Mouse (Mus musculus): Measurements from ENCODE around the gene Cog2. TPM values are rescaled to one million over a fixed set of nuclear protein-coding genes. Genes with fewer than 3 reads are reported as not detected.

The Cog2 gene
- polyA plus RNA-seq, 2 experiments: 36.1 to 40.5 TPM

DNA sequence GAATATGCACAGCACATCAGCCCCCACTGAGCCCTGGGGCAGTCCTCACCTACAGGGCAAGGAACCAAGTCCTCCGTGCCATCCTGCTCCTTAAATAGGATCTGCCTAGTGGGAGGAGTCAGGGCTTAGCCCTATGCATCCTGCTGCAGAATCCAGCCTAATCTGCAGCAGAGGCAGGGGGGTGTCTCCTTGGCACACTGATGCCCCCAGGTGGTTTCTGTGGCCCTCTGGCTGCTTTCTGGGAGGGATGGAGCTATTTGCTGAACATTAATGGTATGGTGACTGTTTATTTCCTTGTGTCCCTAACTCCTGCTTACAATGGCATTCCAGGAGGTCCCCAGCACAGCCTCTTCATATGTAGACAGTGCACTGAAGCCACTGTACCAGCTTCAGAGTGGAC lies 27.6 kb downstream of the Cog2 start:
- WGBS: 72% methylated on average over 1 of the region's 1 CpGs
- ATAC-seq (ENCODE audit: low FRiP score, low read depth): no peak
- Histone ChIP-seq H3K9me3 (ENCODE audit: control insufficient read depth, low read length) (no peaks in the 10 kb centered on the region), H3K4me3 (replicated peaks; ENCODE audit: low read length) (no peak overlapping the region), H3K36me3 (ENCODE audit: control insufficient read depth, insufficient read depth, low read length) (peaks cover 92% of the 10 kb centered on the region), H3K4me1 (ENCODE audit: control insufficient read depth, insufficient read depth, low read length) (no peaks in the 10 kb centered on the region), H3K4me2 (replicated peaks; ENCODE audit: low read depth, low read length, severe bottlenecking) (no peak overlapping the region), H3K27me3 (ENCODE audit: control insufficient read depth, insufficient read depth, low read length) (no peaks in the 10 kb centered on the region), H3K9ac (ENCODE audit: low read depth, low read length, severe bottlenecking) (no peak overlapping the region), H3K27ac (replicated peaks; ENCODE audit: low read depth, low read length) (no peak overlapping the region)
- no peak for DNase-seq (ENCODE audit: low spot score)
- no peak for TF ChIP-seq POLR2A (IDR thresholded peaks at IDR 0.05; ENCODE audit: borderline replicate concordance, extremely low read depth, insufficient read depth, insufficient read length)

GRCm38 (mm10) chr8:124551011-124551661 lies 30.6 kb downstream of the Cog2 start:
- no peak overlapping the region for H3K4me2 ChIP-seq (replicated peaks; ENCODE audit: low read depth, low read length, severe bottlenecking)
- DNase-seq (ENCODE audit: low spot score) (no peak), ATAC-seq (ENCODE audit: low FRiP score, low read depth) (no peak)
- H3K27ac ChIP-seq (replicated peaks; ENCODE audit: low read depth, low read length): no peak overlapping the region
- 92% methylated on average over 15 of the region's 15 CpGs for WGBS
- no peak overlapping the region for H3K4me3 ChIP-seq (replicated peaks; ENCODE audit: low read length)
- no peaks in the 10 kb centered on the region for H3K9me3 ChIP-seq (ENCODE audit: control insufficient read depth, low read length)
- peaks cover 63% of the 10 kb centered on the region for H3K36me3 ChIP-seq (ENCODE audit: control insufficient read depth, insufficient read depth, low read length)
- no peaks in the 10 kb centered on the region for H3K27me3 ChIP-seq (ENCODE audit: control insufficient read depth, insufficient read depth, low read length)
- H3K9ac ChIP-seq (ENCODE audit: low read depth, low read length, severe bottlenecking): no peak overlapping the region
- no peak for TF ChIP-seq POLR2A (IDR thresholded peaks at IDR 0.05; ENCODE audit: borderline replicate concordance, extremely low read depth, insufficient read depth, insufficient read length)
- no peaks in the 10 kb centered on the region for H3K4me1 ChIP-seq (ENCODE audit: control insufficient read depth, insufficient read depth, low read length)

GRCm38 (mm10) chr8:124555113-124555750 lies 34.7 kb downstream of the Cog2 start:
- no peak overlapping the region for H3K27ac ChIP-seq (replicated peaks; ENCODE audit: low read depth, low read length)
- H3K4me1 ChIP-seq (ENCODE audit: control insufficient read depth, insufficient read depth, low read length): no peaks in the 10 kb centered on the region
- H3K9ac ChIP-seq (ENCODE audit: low read depth, low read length, severe bottlenecking): no peak overlapping the region
- no peak overlapping the region for H3K4me2 ChIP-seq (replicated peaks; ENCODE audit: low read depth, low read length, severe bottlenecking)
- H3K36me3 ChIP-seq (ENCODE audit: control insufficient read depth, insufficient read depth, low read length): peaks cover 25% of the 10 kb centered on the region
- TF ChIP-seq POLR2A (IDR thresholded peaks at IDR 0.05; ENCODE audit: borderline replicate concordance, extremely low read depth, insufficient read depth, insufficient read length): no peak
- no peaks in the 10 kb centered on the region for H3K9me3 ChIP-seq (ENCODE audit: control insufficient read depth, low read length)
- DNase-seq (ENCODE audit: low spot score): no peak
- H3K4me3 ChIP-seq (replicated peaks; ENCODE audit: low read length): no peak overlapping the region
- no peak for ATAC-seq (ENCODE audit: low FRiP score, low read depth)
- no peaks in the 10 kb centered on the region for H3K27me3 ChIP-seq (ENCODE audit: control insufficient read depth, insufficient read depth, low read length)
- 87% methylated on average over 7 of the region's 7 CpGs for WGBS

GRCm38 (mm10) chr8:124556164-124556563 lies 35.6 kb downstream of the Cog2 start:
- H3K36me3 ChIP-seq (ENCODE audit: control insufficient read depth, insufficient read depth, low read length): peaks cover 16% of the 10 kb centered on the region
- no peak for TF ChIP-seq POLR2A (IDR thresholded peaks at IDR 0.05; ENCODE audit: borderline replicate concordance, extremely low read depth, insufficient read depth, insufficient read length)
- H3K4me3 ChIP-seq (replicated peaks; ENCODE audit: low read length): no peak overlapping the region
- H3K27ac ChIP-seq (replicated peaks; ENCODE audit: low read depth, low read length): no peak overlapping the region
- ATAC-seq (ENCODE audit: low FRiP score, low read depth) (no peak), DNase-seq (ENCODE audit: low spot score) (no peak)
- no peak overlapping the region for H3K4me2 ChIP-seq (replicated peaks; ENCODE audit: low read depth, low read length, severe bottlenecking)
- H3K27me3 ChIP-seq (ENCODE audit: control insufficient read depth, insufficient read depth, low read length): no peaks in the 10 kb centered on the region
- H3K4me1 ChIP-seq (ENCODE audit: control insufficient read depth, insufficient read depth, low read length): no peaks in the 10 kb centered on the region
- H3K9me3 ChIP-seq (ENCODE audit: control insufficient read depth, low read length): no peaks in the 10 kb centered on the region
- 80% methylated on average over 7 of the region's 7 CpGs for WGBS
- H3K9ac ChIP-seq (ENCODE audit: low read depth, low read length, severe bottlenecking): no peak overlapping the region

- DNase-seq (ENCODE audit: low spot score): no peak
- no peak overlapping the region for H3K9ac ChIP-seq (ENCODE audit: low read depth, low read length, severe bottlenecking)
- TF ChIP-seq POLR2A (IDR thresholded peaks at IDR 0.05; ENCODE audit: borderline replicate concordance, extremely low read depth, insufficient read depth, insufficient read length): no peak
- H3K4me1 ChIP-seq (ENCODE audit: control insufficient read depth, insufficient read depth, low read length): no peaks in the 10 kb centered on the region
- 87% methylated on average over 13 of the region's 13 CpGs for WGBS
- H3K27ac ChIP-seq (replicated peaks; ENCODE audit: low read depth, low read length): no peak overlapping the region
- H3K27me3 ChIP-seq (ENCODE audit: control insufficient read depth, insufficient read depth, low read length): no peaks in the 10 kb centered on the region
- no peak overlapping the region for H3K4me2 ChIP-seq (replicated peaks; ENCODE audit: low read depth, low read length, severe bottlenecking)
- peaks cover 11% of the 10 kb centered on the region for H3K36me3 ChIP-seq (ENCODE audit: control insufficient read depth, insufficient read depth, low read length)
- no peak overlapping the region for H3K4me3 ChIP-seq (replicated peaks; ENCODE audit: low read length)
- no peak for ATAC-seq (ENCODE audit: low FRiP score, low read depth)
- H3K9me3 ChIP-seq (ENCODE audit: control insufficient read depth, low read length): no peaks in the 10 kb centered on the region
Measured at GRCm38 (mm10) chr8:124556658-124557057, 36.1 kb downstream of the Cog2 start.
